Mouse (Mus musculus) fibroblast of lung, adult 2 months (primary cell): ENCODE measurements around the gene Adamts2.

Source experiments
- DNase-seq: peaks from one replicate; pipeline ENCODE4 v3.0.0-alpha.2; 2011; ENCODE audit warnings: low read depth

Gene Adamts2

GRCm38 (mm10) chr11:50623806-50624205, 21.9 kb downstream of the Adamts2 start:
- DNase-seq, result no peak

- DNase-seq, result peak; percentile 47
Observed at GRCm38 (mm10) chr11:50624239-50624638, 22.4 kb downstream of the Adamts2 start.

GRCm38 (mm10) chr11:50624720-50625119, 22.8 kb downstream of the Adamts2 start:
- DNase-seq, result no peak

- DNase-seq, result no peak
Observed at GRCm38 (mm10) chr11:50628915-50629314, 27.0 kb downstream of the Adamts2 start.

- no peak for DNase-seq
Observed at GRCm38 (mm10) chr11:50630462-50630861, 28.6 kb downstream of the Adamts2 start.

- peak; percentile 50 for DNase-seq
Observed at GRCm38 (mm10) chr11:50632270-50632669, 30.4 kb downstream of the Adamts2 start.

- no peak for DNase-seq
Observed at GRCm38 (mm10) chr11:50635051-50635590, 33.2 kb downstream of the Adamts2 start.

GRCm38 (mm10) chr11:50637026-50637425, 35.1 kb downstream of the Adamts2 start:
- no peak for DNase-seq

GRCm38 (mm10) chr11:50638197-50638867, 36.4 kb downstream of the Adamts2 start:
- DNase-seq, result no peak

GRCm38 (mm10) chr11:50638868-50639220, 37.0 kb downstream of the Adamts2 start:
- no peak for DNase-seq

GRCm38 (mm10) chr11:50642583-50642982, 40.7 kb downstream of the Adamts2 start:
- DNase-seq, result peak; percentile 59

GRCm38 (mm10) chr11:50646148-50646547, 44.3 kb downstream of the Adamts2 start:
- no peak for DNase-seq

GRCm38 (mm10) chr11:50648143-50648807, 46.4 kb downstream of the Adamts2 start:
- no peak for DNase-seq

- no peak for DNase-seq
Observed at GRCm38 (mm10) chr11:50650037-50650436, 48.2 kb downstream of the Adamts2 start.

- no peak for DNase-seq
Observed at GRCm38 (mm10) chr11:50653746-50654431, 52.0 kb downstream of the Adamts2 start.

GRCm38 (mm10) chr11:50658826-50659225, 56.9 kb downstream of the Adamts2 start:
- no peak for DNase-seq

GRCm38 (mm10) chr11:50662176-50662575, 60.3 kb downstream of the Adamts2 start:
- no peak for DNase-seq

- peak; percentile 30 for DNase-seq
Observed at GRCm38 (mm10) chr11:50664826-50665225, 62.9 kb downstream of the Adamts2 start.

- DNase-seq, result peak; percentile 98
Observed at GRCm38 (mm10) chr11:50669542-50670362, 67.9 kb downstream of the Adamts2 start.

- DNase-seq, result no peak
Observed at GRCm38 (mm10) chr11:50670363-50670725, 68.5 kb downstream of the Adamts2 start.

- no peak for DNase-seq
Observed at GRCm38 (mm10) chr11:50670881-50671280, 69.0 kb downstream of the Adamts2 start.

GRCm38 (mm10) chr11:50671376-50671775, 69.5 kb downstream of the Adamts2 start:
- DNase-seq, result no peak
